Mouse (Mus musculus): ENCODE results near the gene Atp6v1g3. TPM values are rescaled to one million over a fixed set of nuclear protein-coding genes. Genes with fewer than 3 reads are reported as not detected.

The Atp6v1g3 gene
- total RNA-seq, 2 experiments from 2014 or later = not detected

- no peak for DNase-seq (ENCODE audit: extremely low spot score in 1 of 2, low spot score in 1 of 2)
Observed at GRCm38 (mm10) chr1:138337417-138337816, 63.9 kb downstream of the Atp6v1g3 start.

Other genes with a start within 250 kb of the Atp6v1g3 start
- 1 to 10 TPM; 2.1 to 3.1 TPM for gene Ptprc, start 98.0 kb upstream of the Atp6v1g3 start, total RNA-seq (2021)

Data from layer of hippocampus, postnatal 25 days (tissue).